Mouse (Mus musculus) stomach, postnatal 0 days (tissue): ENCODE measurements at regions not wholly inside any gene's neighbourhood (a gene's known extent, or its start where the extent isn't known, plus 50 kb on each side); places are given as distances from the start of the nearest gene placed in this dataset.

Source experiments
- ATAC-seq: fragments of 200-750 bp; cut with Nextera tagmentation; 2 replicates; pipeline ENCODE4 v1.8.0; 2017; ENCODE audit not compliant: low FRiP score, low TSS enrichment
- DNase-seq: peaks from one replicate; pipeline ENCODE4 v3.0.0-alpha.2; 2016; ENCODE audit warnings: low spot score
- H3K27ac ChIP-seq: fragments of 300-500 bp; sonication (generic); replicated peaks from 2 replicates; pipeline ENCODE4 v1.5.1; 2014; ENCODE audit warnings: mild to moderate bottlenecking, control low read depth
- H3K27me3 ChIP-seq: fragments of 300-500 bp; sonication (generic); 2 replicates; pipeline ENCODE4 v1.6.1; 2014; ENCODE audit warnings: low read length; ENCODE audit not compliant: control insufficient read depth, insufficient read depth
- H3K36me3 ChIP-seq: fragments of 300-500 bp; sonication (generic); 2 replicates; pipeline ENCODE4 v1.6.1; 2014; ENCODE audit warnings: low read length, mixed read lengths; ENCODE audit not compliant: control insufficient read depth, insufficient read depth
- H3K4me1 ChIP-seq: fragments of 300-500 bp; sonication (generic); replicated peaks from 2 replicates; pipeline ENCODE4 v1.6.1; 2014; ENCODE audit warnings: antibody characterized with exemption; ENCODE audit not compliant: control insufficient read depth, insufficient read depth
- H3K4me2 ChIP-seq: fragments of 300-500 bp; sonication (generic); replicated peaks from 2 replicates; pipeline ENCODE4 v1.6.1; 2014; ENCODE audit warnings: low read depth, mild to moderate bottlenecking, control low read depth, moderate library complexity
- H3K4me3 ChIP-seq: fragments of 300-500 bp; sonication (generic); 2 replicates; pipeline ENCODE4 v1.5.1; 2014; ENCODE audit warnings: low read depth, low read length, control low read depth
- H3K9ac ChIP-seq: fragments of 300-500 bp; sonication (generic); 2 replicates; pipeline ENCODE4 v1.6.1; 2014; ENCODE audit warnings: mild to moderate bottlenecking, low read length, control low read depth, mixed read lengths
- H3K9me3 ChIP-seq: fragments of 300-500 bp; sonication (generic); 2 replicates; pipeline ENCODE4 v1.6.1; 2016; ENCODE audit warnings: low read length; ENCODE audit not compliant: control insufficient read depth
- CTCF ChIP-seq: IDR thresholded peaks from 2 replicates; pipeline ENCODE4 v1.5.1; 2016; ENCODE audit warnings: antibody characterized with exemption, low read depth, mild to moderate bottlenecking, moderate library complexity
- EP300 ChIP-seq: optimal IDR thresholded peaks from 2 replicates; pipeline ENCODE3; 2016; ENCODE audit warnings: antibody characterized with exemption
- WGBS: fragments of 180-500 bp; shearing (Covaris S2); extraction: QIAGEN DNeasy Blood & Tissue Kit; methylation state at CpG from one replicate; pipeline ENCODE4 v1.1.7; 2014; 5-methylcytosine and 5-hydroxymethylcytosine counted together

- ATAC-seq = no peak
- Histone ChIP-seq H3K4me2 (no peak overlapping the region), H3K27me3 (no peaks in the 10 kb centered on the region), H3K36me3 (no peaks in the 10 kb centered on the region), H3K9ac (no peak overlapping the region), H3K4me3 (no peak overlapping the region), H3K4me1 (no peaks in the 10 kb centered on the region), H3K9me3 (no peaks in the 10 kb centered on the region), H3K27ac (no peak overlapping the region)
- WGBS = 90% methylated on average over 17 of the region's 17 CpGs
- no peak for DNase-seq
- no peak for TF ChIP-seq CTCF
- TF ChIP-seq EP300 = no peak
Observed at GRCm38 (mm10) chr12:107124263-107124885, 364.1 kb upstream of the 3110018I06Rik start.

DNA sequence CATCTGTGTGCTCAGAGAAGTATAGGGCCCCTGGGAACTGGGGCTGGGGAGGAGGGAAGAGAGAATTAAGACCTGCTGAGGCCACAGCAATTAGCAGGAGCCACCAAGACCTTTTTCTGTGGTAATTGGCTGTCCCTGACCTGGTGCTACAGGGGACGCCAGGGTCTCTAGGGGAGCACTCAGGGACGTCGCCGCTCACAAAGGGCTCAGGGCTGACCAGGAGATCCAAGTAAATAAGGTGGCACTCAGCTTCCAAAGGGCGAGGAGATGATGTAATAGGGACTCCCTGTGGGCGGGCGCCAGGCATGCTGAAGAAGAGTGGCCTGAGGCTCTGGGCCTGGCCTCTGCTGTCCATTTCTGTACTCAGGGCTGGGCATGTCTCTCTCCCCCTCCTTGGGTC lies 363.2 kb upstream of the 3110018I06Rik start:
- ATAC-seq (no peak), DNase-seq (no peak)
- H3K9me3 ChIP-seq = no peaks in the 10 kb centered on the region
- WGBS = 70% methylated on average over 7 of the region's 7 CpGs
- H3K4me3 ChIP-seq = no peak overlapping the region
- H3K4me1 ChIP-seq = no peaks in the 10 kb centered on the region
- no peaks in the 10 kb centered on the region for H3K36me3 ChIP-seq
- TF ChIP-seq EP300 (no peak), CTCF (no peak)
- H3K4me2 ChIP-seq = no peak overlapping the region
- no peak overlapping the region for H3K9ac ChIP-seq
- no peaks in the 10 kb centered on the region for H3K27me3 ChIP-seq
- H3K27ac ChIP-seq = no peak overlapping the region

DNA sequence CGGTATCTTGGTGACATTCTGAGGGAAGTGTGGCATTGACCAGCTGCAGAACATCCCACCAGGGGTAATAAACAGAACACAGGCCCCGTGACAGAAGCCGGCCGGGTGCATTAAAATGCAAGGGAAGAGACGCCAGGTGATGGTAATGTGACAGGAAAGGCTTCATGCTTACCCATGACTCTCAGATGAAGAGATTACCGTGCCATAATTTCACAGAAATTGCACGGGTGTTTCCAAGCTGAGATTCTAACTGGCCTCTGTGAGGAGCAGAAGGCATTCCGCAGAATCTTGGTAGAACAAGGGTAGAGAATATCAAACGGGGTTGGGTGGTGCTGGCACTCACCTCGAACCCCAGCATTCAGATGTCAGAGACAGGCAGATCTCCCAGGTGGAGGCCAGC lies 362.4 kb upstream of the 3110018I06Rik start:
- 83% methylated on average over 10 of the region's 10 CpGs for WGBS
- no peak for DNase-seq
- H3K4me1 ChIP-seq = no peaks in the 10 kb centered on the region
- no peaks in the 10 kb centered on the region for H3K9me3 ChIP-seq
- H3K36me3 ChIP-seq = no peaks in the 10 kb centered on the region
- no peak overlapping the region for H3K4me2 ChIP-seq
- ATAC-seq = no peak
- TF ChIP-seq EP300 (no peak), CTCF (no peak)
- no peak overlapping the region for H3K27ac ChIP-seq
- no peak overlapping the region for H3K9ac ChIP-seq
- H3K4me3 ChIP-seq = no peak overlapping the region
- no peaks in the 10 kb centered on the region for H3K27me3 ChIP-seq

- Histone ChIP-seq H3K36me3 (no peaks in the 10 kb centered on the region), H3K4me2 (no peak overlapping the region), H3K4me3 (no peak overlapping the region), H3K9me3 (no peaks in the 10 kb centered on the region), H3K27me3 (no peaks in the 10 kb centered on the region), H3K4me1 (no peaks in the 10 kb centered on the region), H3K27ac (no peak overlapping the region), H3K9ac (no peak overlapping the region)
- DNase-seq = no peak
- TF ChIP-seq EP300 = no peak
- TF ChIP-seq CTCF = no peak
- WGBS = 78% methylated on average over 3 of the region's 3 CpGs
- ATAC-seq = no peak
Observed at GRCm38 (mm10) chr12:107127591-107127990, 360.8 kb upstream of the 3110018I06Rik start.

- Histone ChIP-seq H3K4me3 (no peak overlapping the region), H3K27me3 (no peaks in the 10 kb centered on the region), H3K9ac (no peak overlapping the region), H3K27ac (no peak overlapping the region), H3K9me3 (no peaks in the 10 kb centered on the region), H3K36me3 (no peaks in the 10 kb centered on the region), H3K4me2 (no peak overlapping the region), H3K4me1 (no peaks in the 10 kb centered on the region)
- no peak for ATAC-seq
- no peak for DNase-seq
- TF ChIP-seq EP300 = no peak
- TF ChIP-seq CTCF = no peak
- 64% methylated on average over 6 of the region's 6 CpGs for WGBS
Observed at GRCm38 (mm10) chr12:107129232-107129631, 359.2 kb upstream of the 3110018I06Rik start.

- no peak overlapping the region for H3K4me2 ChIP-seq
- H3K36me3 ChIP-seq = no peaks in the 10 kb centered on the region
- TF ChIP-seq EP300 (no peak), CTCF (no peak)
- no peak overlapping the region for H3K9ac ChIP-seq
- H3K27ac ChIP-seq = no peak overlapping the region
- H3K27me3 ChIP-seq = no peaks in the 10 kb centered on the region
- ATAC-seq (no peak), DNase-seq (no peak)
- H3K4me3 ChIP-seq = no peak overlapping the region
- H3K4me1 ChIP-seq = no peaks in the 10 kb centered on the region
- 62% methylated on average over 7 of the region's 7 CpGs for WGBS
- no peaks in the 10 kb centered on the region for H3K9me3 ChIP-seq
Observed at GRCm38 (mm10) chr12:107131351-107131750, 357.1 kb upstream of the 3110018I06Rik start.
